Mouse (Mus musculus): Measurements from ENCODE around the gene Atat1. TPM values are rescaled to one million over a fixed set of nuclear protein-coding genes. Genes with fewer than 3 reads are reported as not detected.
A peak's percentile ranks its signal among the peaks of the same experiment; 100 is the strongest.

Atat1 gene
- polyA plus RNA-seq, 1 experiment = 22.7 TPM

GRCm38 (mm10) chr17:35930627-35931026 lies 20.8 kb upstream of the Atat1 start:
- H3K4me1 ChIP-seq (ENCODE audit: control insufficient read depth, insufficient read depth, low read length) = peaks cover 7% of the 10 kb centered on the region
- H3K4me3 ChIP-seq (ENCODE audit: insufficient read depth, low read length) = no peak overlapping the region
- TF ChIP-seq CTCF (IDR thresholded peaks at IDR 0.05; ENCODE audit: low read depth, low read length) (no peak), POLR2A (IDR thresholded peaks at IDR 0.05; ENCODE audit: borderline replicate concordance, low read depth, low read length) (no peak)
- H3K27ac ChIP-seq (ENCODE audit: insufficient read depth, low read depth, low read length) = no peak overlapping the region

DNA sequence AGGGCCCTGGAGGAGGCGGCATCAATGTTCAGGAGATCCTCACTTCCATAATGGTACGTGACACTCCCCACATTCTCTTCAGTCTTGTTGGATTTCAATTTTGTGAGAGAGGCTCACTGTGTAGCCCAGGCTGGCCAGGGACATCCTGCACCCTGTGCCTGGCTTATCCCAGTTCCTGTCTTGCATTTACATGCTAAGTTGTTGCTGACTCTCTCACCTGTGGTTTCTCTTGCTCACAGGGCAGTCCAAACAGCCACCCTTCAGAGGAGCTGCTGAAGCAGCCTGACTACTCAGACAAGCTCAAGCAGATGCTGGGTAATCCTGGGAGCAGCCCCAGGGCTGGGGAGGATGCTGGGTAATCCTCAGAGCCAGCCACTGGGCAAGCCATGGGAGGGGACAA lies 19.7 kb upstream of the Atat1 start:
- Histone ChIP-seq H3K4me3 (ENCODE audit: insufficient read depth, low read length) (no peak overlapping the region), H3K27ac (ENCODE audit: insufficient read depth, low read depth, low read length) (no peak overlapping the region), H3K4me1 (ENCODE audit: control insufficient read depth, insufficient read depth, low read length) (peaks cover 7% of the 10 kb centered on the region)
- TF ChIP-seq POLR2A (IDR thresholded peaks at IDR 0.05; ENCODE audit: borderline replicate concordance, low read depth, low read length) (no peak), CTCF (IDR thresholded peaks at IDR 0.05; ENCODE audit: low read depth, low read length) (no peak)

DNA sequence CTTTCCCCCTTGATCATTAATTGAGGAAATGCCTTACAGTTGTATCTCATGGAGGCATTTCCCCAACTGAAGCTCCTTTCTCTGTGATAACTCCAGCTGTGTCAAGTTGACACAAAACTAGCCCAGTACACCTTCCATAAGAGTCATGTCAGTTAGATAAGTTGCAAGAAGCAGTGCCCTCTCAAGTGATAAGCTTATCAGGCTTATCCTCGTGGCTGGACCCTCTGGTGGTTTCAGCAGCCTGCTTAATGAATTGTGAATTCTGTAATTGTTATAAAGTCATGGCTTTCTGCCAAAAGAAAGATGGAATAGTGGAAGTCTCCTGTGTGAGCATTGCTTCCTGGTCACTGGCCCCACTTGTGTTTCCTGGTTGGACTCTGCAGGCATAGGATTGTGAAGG lies 17.6 kb upstream of the Atat1 start:
- H3K27ac ChIP-seq (ENCODE audit: insufficient read depth, low read depth, low read length) = no peak overlapping the region
- no peak overlapping the region for H3K4me3 ChIP-seq (ENCODE audit: insufficient read depth, low read length)
- no peak for TF ChIP-seq CTCF (IDR thresholded peaks at IDR 0.05; ENCODE audit: low read depth, low read length)
- TF ChIP-seq POLR2A (IDR thresholded peaks at IDR 0.05; ENCODE audit: borderline replicate concordance, low read depth, low read length) = no peak
- peaks cover 7% of the 10 kb centered on the region for H3K4me1 ChIP-seq (ENCODE audit: control insufficient read depth, insufficient read depth, low read length)

DNA sequence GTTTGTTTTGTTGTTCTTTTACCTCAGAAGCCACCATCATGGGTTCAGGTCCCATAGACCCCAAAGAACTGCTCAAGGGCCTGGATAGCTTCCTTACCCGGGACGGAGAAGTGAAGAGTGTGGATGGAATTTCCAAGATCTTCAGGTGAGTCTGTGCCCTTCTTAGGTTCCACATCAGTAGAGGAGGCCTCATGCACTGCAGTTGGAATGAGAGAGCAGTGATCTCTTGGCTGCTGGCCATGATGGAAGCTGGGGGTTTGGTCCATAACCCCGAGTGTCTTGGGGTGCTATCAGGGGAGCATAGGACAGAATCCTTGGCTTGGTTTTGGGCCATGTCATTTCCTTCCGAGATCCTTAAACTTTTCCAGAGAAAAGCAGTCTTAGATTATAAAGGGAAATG lies 13.4 kb upstream of the Atat1 start:
- no peak overlapping the region for H3K4me3 ChIP-seq (ENCODE audit: insufficient read depth, low read length)
- H3K4me1 ChIP-seq (ENCODE audit: control insufficient read depth, insufficient read depth, low read length) = peaks cover 31% of the 10 kb centered on the region
- no peak overlapping the region for H3K27ac ChIP-seq (ENCODE audit: insufficient read depth, low read depth, low read length)
- no peak for TF ChIP-seq POLR2A (IDR thresholded peaks at IDR 0.05; ENCODE audit: borderline replicate concordance, low read depth, low read length)
- TF ChIP-seq CTCF (IDR thresholded peaks at IDR 0.05; ENCODE audit: low read depth, low read length) = no peak

DNA sequence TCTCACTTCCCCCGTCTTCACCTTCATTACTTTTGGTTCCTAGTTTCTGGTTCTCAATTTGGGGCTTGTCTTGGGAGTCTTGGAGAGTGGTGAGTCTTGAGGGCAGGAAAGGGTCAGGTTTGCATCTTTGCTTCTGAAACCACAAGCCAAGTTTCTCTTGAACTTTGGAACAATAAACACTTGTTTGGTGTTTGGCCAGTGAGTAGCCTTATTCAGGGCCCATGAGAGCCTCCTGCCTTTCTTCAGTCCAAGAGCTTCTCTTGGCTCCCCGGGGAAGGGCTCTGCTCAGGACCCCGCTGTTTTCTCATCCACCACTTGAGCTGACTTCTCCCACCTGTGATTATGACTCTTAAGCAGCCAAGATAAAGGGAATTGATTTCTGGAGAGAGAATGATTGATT lies 12.7 kb upstream of the Atat1 start:
- H3K4me3 ChIP-seq (ENCODE audit: insufficient read depth, low read length) = no peak overlapping the region
- H3K27ac ChIP-seq (ENCODE audit: insufficient read depth, low read depth, low read length) = no peak overlapping the region
- peaks cover 28% of the 10 kb centered on the region for H3K4me1 ChIP-seq (ENCODE audit: control insufficient read depth, insufficient read depth, low read length)
- no peak for TF ChIP-seq CTCF (IDR thresholded peaks at IDR 0.05; ENCODE audit: low read depth, low read length)
- TF ChIP-seq POLR2A (IDR thresholded peaks at IDR 0.05; ENCODE audit: borderline replicate concordance, low read depth, low read length) = no peak

DNA sequence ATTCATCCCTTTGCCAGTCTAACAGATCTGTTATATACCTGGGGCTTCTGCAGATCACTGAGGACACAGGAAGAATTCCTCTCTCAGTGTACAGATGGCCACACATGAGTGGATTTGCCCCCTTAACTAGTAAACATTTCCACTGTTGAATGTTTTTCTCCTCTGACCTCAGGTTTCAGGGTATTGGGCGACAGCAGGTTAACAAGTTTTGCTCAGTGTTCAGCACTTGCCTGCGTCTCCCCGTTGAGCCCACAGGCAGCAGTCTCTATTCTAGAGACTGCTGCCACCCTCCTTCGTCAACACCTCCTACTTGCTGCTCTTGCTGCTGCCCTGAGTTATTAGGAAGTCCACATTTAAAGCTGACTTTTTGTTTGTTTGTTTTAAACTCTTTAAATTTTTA lies 11.8 kb upstream of the Atat1 start:
- no peak for TF ChIP-seq POLR2A (IDR thresholded peaks at IDR 0.05; ENCODE audit: borderline replicate concordance, low read depth, low read length)
- no peak for TF ChIP-seq CTCF (IDR thresholded peaks at IDR 0.05; ENCODE audit: low read depth, low read length)
- Histone ChIP-seq H3K27ac (ENCODE audit: insufficient read depth, low read depth, low read length) (no peak overlapping the region), H3K4me3 (ENCODE audit: insufficient read depth, low read length) (no peak overlapping the region), H3K4me1 (ENCODE audit: control insufficient read depth, insufficient read depth, low read length) (peaks cover 28% of the 10 kb centered on the region)

- Histone ChIP-seq H3K4me3 (ENCODE audit: insufficient read depth, low read length) (no peak overlapping the region), H3K4me1 (ENCODE audit: control insufficient read depth, insufficient read depth, low read length) (peaks cover 25% of the 10 kb centered on the region), H3K27ac (ENCODE audit: insufficient read depth, low read depth, low read length) (no peak overlapping the region)
- no peak for TF ChIP-seq POLR2A (IDR thresholded peaks at IDR 0.05; ENCODE audit: borderline replicate concordance, low read depth, low read length)
- TF ChIP-seq CTCF (IDR thresholded peaks at IDR 0.05; ENCODE audit: low read depth, low read length) = no peak
Observed at GRCm38 (mm10) chr17:35920862-35921562, 11.1 kb upstream of the Atat1 start.

DNA sequence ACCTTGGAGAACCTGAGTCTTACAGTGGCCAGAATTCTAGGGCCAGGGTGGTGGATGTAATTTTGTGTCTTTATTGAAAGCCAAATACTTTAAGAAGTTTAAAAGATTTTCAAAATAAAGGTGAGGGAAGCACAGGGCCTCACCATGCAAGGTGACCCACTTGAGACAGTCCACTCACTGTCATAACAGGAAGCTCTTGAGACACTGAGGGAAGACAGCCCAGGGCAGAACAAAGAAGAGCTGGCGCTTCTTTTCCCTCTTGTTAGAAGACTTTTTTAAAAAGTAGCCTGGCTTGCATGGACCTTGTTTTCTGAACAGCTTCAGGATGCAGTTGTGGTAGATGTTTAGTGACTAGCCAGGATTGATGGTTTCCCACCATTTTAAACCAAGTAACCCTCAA lies 10.5 kb upstream of the Atat1 start:
- H3K4me3 ChIP-seq (ENCODE audit: insufficient read depth, low read length) = no peak overlapping the region
- H3K27ac ChIP-seq (ENCODE audit: insufficient read depth, low read depth, low read length) = no peak overlapping the region
- H3K4me1 ChIP-seq (ENCODE audit: control insufficient read depth, insufficient read depth, low read length) = peaks cover 25% of the 10 kb centered on the region
- TF ChIP-seq POLR2A (IDR thresholded peaks at IDR 0.05; ENCODE audit: borderline replicate concordance, low read depth, low read length) = no peak
- TF ChIP-seq CTCF (IDR thresholded peaks at IDR 0.05; ENCODE audit: low read depth, low read length) = no peak

GRCm38 (mm10) chr17:35919864-35920301 lies 10.0 kb upstream of the Atat1 start:
- no peak overlapping the region for H3K4me3 ChIP-seq (ENCODE audit: insufficient read depth, low read length)
- TF ChIP-seq CTCF (IDR thresholded peaks at IDR 0.05; ENCODE audit: low read depth, low read length) (no peak), POLR2A (IDR thresholded peaks at IDR 0.05; ENCODE audit: borderline replicate concordance, low read depth, low read length) (no peak)
- peaks cover 25% of the 10 kb centered on the region for H3K4me1 ChIP-seq (ENCODE audit: control insufficient read depth, insufficient read depth, low read length)
- 0 out of 2 replicates have a peak overlapping the region, but pooled peaks have one; percentile 3 for H3K27ac ChIP-seq (ENCODE audit: insufficient read depth, low read depth, low read length)

- no peak for TF ChIP-seq POLR2A (IDR thresholded peaks at IDR 0.05; ENCODE audit: borderline replicate concordance, low read depth, low read length)
- H3K4me1 ChIP-seq (ENCODE audit: control insufficient read depth, insufficient read depth, low read length) = peaks cover 30% of the 10 kb centered on the region
- H3K4me3 ChIP-seq (ENCODE audit: insufficient read depth, low read length) = peak overlapping the region; percentile 61
- peak overlapping the region; percentile 99 for H3K27ac ChIP-seq (ENCODE audit: insufficient read depth, low read depth, low read length)
Observed at GRCm38 (mm10) chr17:35919060-35919715, 9.3 kb upstream of the Atat1 start.
